Mouse (Mus musculus) adrenal gland, adult 8-10 months (tissue): ENCODE measurements at regions not wholly inside any gene's neighbourhood (a gene's known extent, or its start where the extent isn't known, plus 50 kb on each side); places are given as distances from the start of the nearest gene placed in this dataset.

Experiments used
- DNase-seq: peaks from one replicate; pipeline ENCODE4 v3.0.0; 2022

DNA sequence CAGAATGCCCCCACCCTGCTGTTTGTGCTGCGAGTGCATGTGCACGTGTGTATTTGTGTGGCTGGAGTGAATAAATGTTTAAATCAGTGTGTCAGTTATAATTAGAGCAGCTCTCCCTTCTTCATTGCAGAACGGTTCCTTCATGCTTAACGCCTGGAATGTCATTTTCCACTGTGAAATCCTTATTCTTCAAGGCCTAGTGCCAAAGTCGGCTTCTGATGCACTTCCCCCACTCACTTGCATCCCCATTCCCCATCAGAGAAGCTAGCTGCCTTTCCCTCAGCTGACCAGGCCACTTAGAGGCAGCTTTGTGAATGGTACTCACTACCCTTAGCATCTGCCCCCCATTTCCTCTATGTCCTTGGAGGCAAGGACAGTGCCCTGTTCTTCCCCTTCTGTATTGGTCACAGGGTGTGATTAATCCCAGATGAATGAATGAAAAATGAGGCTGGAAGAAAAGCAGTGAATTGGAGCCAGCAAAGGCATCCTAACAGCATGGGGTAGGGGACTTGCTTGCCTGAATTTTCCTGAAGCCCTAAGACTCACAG, 162.6 kb downstream of the H2al1j start:
- DNase-seq, result no peak

DNA sequence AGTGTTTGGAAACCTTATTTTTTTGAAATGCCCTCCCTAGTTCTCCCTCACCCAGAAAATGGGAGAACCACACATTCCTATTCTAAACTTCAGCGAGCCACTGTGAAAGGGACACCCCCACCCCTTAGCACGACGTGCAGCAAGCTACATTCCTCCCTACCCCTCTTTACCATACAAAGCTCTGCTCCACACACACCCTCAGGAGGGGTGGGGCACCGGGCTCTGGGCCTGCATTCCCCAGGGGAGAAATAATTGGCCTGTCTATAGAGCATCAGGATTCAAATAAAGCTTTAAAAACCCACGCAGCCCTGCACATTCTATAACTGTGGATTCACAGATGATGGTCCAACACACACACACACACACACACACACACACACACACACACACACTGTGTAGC, 163.6 kb downstream of the H2al1j start:
- DNase-seq, result no peak

GRCm38 (mm10) chrX:11491676-11492391, 164.2 kb downstream of the H2al1j start:
- DNase-seq, result no peak

- DNase-seq, result no peak
These were observed 166.1 kb downstream of the H2al1j start for GRCm38 (mm10) chrX:11493526-11494245.

DNA sequence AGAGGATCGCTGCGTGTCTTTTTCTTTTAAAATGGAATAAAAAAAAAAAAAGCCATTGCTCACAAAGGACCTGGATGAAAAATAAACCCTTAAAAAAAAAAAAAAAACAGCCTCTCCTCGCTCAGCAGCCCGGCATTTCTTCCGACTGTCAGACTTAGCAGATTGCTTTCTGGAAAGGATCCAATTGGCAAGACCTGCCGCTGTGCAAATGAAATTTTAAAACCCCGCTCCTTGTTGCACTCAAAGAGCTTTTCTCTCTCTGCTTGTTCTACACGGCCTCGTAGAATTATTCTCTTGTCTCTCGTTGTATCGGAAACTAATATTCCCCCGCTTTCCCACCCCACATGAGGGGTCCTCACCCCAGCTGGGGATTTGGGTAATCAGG, 166.6 kb downstream of the H2al1j start:
- DNase-seq, result no peak

DNA sequence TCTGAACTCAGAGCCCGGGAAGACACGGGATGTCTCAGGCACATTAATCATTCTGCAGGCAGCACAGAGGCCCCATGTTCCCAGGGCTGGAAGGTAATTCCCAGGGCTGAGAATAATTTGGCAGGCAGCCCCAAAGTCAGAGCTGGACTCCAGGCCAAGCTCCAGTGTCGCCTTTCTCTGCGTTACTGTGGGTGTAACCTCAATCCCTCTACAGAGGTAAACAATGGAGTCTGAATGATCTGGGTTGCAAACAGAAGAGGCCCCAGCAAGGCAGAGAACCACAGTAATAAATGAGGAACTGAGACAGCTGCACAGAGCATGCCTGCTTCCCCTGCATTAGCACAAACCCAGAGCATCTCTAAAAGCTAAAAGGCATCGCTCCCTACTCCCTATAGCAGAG, 184.8 kb downstream of the H2al1j start:
- DNase-seq, result peak; percentile 25

- DNase-seq, result no peak
These were observed 185.3 kb downstream of the H2al1j start for GRCm38 (mm10) chrX:11512928-11513327.

DNA sequence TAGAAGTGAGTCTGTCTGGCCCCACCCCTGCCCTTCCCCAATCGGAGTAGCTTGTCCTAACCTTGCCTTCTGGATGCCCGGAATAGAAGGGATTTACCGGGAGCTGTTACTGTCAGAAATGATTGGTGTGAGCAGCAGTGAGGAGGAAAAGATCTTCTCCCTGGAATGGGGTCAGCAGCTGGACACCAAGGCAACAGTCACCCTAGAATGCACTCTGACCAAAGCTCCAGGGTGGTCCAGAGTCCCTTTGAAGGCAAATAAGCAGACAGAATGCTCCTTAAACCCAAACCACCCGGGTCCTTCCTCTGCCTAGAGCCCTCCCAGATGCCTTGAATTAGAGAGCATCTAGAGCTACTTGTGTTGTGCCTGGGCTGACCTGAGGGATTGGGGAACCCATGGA, 196.2 kb downstream of the H2al1j start:
- DNase-seq, result no peak

DNA sequence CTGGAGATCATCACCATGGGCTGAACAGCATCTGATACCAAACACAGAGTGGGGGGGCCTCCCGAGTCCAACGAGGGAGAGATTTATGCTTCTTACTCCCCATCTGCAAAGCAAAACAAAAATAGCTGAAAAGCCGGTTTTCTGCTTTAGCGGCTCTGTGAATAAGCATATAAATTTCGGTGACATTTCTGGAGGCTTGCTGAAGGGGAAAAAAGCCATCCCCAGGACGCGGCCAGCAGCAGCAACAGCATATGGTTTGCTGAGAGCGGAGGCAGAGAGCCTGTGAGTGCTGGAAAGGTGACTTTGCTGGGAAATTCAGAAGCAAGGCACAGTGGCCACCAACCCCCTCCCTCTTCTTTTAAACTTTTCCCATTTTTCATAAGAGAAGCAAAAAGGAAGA, 197.7 kb downstream of the H2al1j start:
- no peak for DNase-seq

GRCm38 (mm10) chrX:11528589-11528988, 201.0 kb downstream of the H2al1j start:
- DNase-seq, result peak; percentile 68

DNA sequence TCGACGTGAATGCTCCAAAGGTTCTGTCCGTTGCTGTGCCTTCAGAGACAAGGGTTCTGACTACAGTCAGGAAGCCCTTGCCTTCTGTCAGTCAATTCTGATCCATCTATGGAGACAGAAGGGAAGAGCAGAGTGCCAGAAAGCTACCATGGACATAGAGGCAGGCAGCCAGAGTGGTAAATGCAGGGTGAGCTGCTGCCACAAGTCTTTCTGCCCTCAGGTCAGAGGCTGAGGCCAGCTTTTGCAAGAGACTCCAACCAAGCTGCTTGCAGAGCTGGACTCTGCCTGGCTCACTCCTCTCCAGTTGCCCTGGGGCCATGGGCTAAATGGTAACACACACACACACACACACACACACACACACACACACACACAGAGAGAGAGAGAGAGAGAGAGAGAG, 201.6 kb downstream of the H2al1j start:
- no peak for DNase-seq

DNA sequence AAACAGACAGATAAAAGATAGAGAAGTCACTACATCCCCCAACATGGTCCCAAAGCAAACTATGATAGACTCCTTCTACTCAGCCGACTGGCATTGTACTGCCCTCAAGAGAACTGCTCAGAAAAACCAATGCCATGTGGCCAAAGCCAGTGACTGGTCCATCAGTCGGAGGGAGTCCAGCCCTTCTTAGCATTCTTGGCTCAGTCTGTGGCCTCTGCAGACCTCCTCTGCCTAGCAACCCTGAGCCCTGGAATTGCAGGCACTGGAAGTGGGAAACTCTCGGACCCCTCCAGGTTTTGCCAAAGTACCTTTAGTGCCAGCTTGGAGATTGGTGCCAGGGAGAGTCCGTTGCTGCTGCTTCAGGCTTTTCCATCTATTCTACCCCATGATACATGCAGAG, 205.2 kb downstream of the H2al1j start:
- DNase-seq, result no peak

GRCm38 (mm10) chrX:11533871-11534270, 206.2 kb downstream of the H2al1j start:
- DNase-seq, result no peak

GRCm38 (mm10) chrX:11541011-11541410, 213.4 kb downstream of the H2al1j start:
- DNase-seq, result no peak

GRCm38 (mm10) chrX:11550164-11550851, 222.7 kb downstream of the H2al1j start:
- no peak for DNase-seq

DNA sequence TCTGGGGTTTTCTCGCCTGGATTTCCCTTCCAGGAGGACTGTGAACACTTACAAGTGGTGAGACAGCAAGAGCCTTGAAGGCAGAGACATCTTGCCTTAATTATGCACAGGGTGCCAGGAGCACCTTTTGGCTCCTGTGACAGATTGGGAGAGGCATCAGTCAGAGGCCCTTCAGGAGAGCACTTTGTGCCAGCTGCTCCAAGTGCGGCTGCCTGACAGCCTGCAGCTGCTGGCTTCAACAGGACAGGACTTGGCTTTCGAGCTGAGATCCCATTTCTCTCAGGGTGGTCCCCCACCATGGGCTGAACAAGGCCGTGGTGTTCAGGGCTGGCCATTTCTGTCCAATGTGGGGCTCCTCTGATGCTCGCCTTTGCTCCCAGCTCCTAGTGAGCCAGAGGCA, 224.6 kb downstream of the H2al1j start:
- DNase-seq, result no peak

- DNase-seq, result no peak
These were observed 227.5 kb downstream of the H2al1j start for GRCm38 (mm10) chrX:11555035-11555570.

DNA sequence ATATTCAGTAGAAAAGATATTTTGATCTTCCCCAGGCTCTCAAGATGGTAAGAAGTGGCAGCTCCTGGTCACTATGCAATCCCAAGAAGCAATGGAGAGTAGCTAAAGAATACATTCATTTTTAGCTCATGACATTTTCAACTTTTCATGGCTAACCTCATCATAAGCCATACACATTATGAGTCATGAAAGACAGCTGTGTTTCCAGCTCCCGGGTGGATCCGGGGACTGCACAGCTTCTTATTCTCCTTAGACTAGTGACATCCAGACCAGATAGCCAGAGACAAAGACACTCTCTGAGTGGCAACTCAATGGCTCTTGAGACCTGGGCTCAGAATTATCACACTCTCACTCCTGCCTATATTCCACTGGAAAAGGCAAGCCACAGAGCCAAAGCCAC, 230.6 kb downstream of the H2al1j start:
- DNase-seq, result no peak

DNA sequence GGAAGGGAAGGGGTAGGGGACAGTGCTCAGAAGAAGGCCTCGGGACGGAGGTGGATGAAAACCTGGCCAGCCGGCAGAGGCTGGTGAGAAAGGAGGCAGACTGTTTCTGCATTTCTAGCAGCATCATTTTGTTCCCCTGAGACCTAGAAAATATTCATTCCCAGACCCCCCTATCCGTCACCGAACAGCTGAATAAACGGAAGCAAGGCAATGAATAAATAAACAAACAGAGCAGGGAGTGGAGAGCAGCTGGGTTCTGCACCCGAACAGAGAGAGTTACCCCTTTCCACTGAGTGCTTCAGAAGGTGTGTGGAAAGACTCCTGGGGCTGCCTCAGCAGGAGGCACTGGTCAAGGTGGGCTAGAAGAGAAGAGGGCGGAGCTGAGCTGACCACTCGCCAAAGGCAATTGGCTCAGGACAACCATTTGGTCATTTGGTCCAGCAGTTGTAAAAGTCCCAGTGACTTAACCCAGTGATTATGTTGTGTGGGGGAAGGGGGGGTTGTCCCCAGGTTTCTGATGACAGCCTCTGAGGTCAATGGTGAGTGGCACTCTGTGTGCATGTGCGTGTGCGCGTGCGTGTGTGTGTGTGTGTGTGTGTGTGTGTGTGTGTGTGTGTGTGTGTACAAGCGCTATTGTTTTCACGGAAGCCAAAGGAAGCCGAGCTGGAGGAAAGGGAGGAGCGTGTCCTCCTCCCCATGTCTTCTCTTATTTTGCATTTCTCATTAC, 233.1 kb downstream of the H2al1j start:
- DNase-seq, result no peak

DNA sequence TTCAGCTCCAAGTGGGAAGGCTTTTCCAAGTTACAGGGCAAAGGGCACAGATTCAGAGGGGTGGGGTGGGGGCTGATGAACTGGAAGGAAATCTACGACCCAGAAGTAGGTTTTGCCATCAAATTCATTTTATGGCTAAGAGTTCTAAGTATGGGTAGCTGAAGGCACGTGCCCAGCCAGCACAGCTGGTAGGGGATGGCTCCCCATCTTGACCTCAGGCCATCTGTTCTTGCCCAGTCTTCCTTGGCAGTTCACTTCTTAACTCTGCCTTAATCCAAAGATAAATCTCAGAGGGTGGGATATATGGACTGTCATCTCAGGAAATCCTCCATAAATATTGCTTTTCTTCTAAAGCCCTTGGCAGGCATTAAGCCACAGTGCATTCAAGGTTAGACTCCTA, 238.3 kb downstream of the H2al1j start:
- DNase-seq, result no peak

- no peak for DNase-seq
These were observed 240.2 kb downstream of the H2al1j start for GRCm38 (mm10) chrX:11567827-11568226.

GRCm38 (mm10) chrX:11568262-11568661, 240.6 kb downstream of the H2al1j start:
- no peak for DNase-seq
